Mouse (Mus musculus) cerebellum, adult 2 months (tissue): ENCODE measurements at regions not wholly inside any gene's neighbourhood (a gene's known extent, or its start where the extent isn't known, plus 50 kb on each side); places are given as distances from the start of the nearest gene placed in this dataset.

Experiments
- DNase-seq, 2 experiments: peaks; one replicate each; pipeline ENCODE4 v3.0.0; 2021
- H3K27ac ChIP-seq: fragments of 200-500 bp; 2 replicates; pipeline ENCODE4 v1.5.1; 2012; ENCODE audit warnings: low read length, control low read depth, inconsistent platforms; ENCODE audit not compliant: insufficient read depth
- H3K27me3 ChIP-seq: fragments of 200-500 bp; 2 replicates; pipeline ENCODE4 v1.6.1; 2012; ENCODE audit warnings: inconsistent platforms, mild to moderate bottlenecking, low read length, moderate library complexity; ENCODE audit not compliant: control insufficient read depth, insufficient read depth
- H3K4me1 ChIP-seq: fragments of 200-500 bp; 2 replicates; pipeline ENCODE4 v1.6.1; 2011; ENCODE audit warnings: low read length; ENCODE audit not compliant: control insufficient read depth, insufficient read depth
- H3K4me3 ChIP-seq: fragments of 200-500 bp; replicated peaks from 2 replicates; pipeline ENCODE3; 2011; ENCODE audit warnings: mild to moderate bottlenecking, low read depth, low read length, control low read depth; ENCODE audit not compliant: insufficient read depth
- CTCF ChIP-seq: fragments of 200-500 bp; IDR thresholded peaks from 2 replicates; pipeline ENCODE4 v1.5.1; 2011; ENCODE audit warnings: low read depth, mild to moderate bottlenecking, control low read depth, low read length, moderate library complexity, borderline replicate concordance; ENCODE audit not compliant: insufficient read depth
- POLR2A ChIP-seq: fragments of 200-500 bp; IDR thresholded peaks from 2 replicates; pipeline ENCODE4 v1.6.1; 2011; ENCODE audit warnings: low read length, control low read depth, borderline replicate concordance; ENCODE audit not compliant: insufficient read depth
- WGBS: fragments of 180-500 bp; shearing (Covaris S2); methylation state at CpG from one replicate; pipeline ENCODE4 v1.1.7; 2018; 5-methylcytosine and 5-hydroxymethylcytosine counted together

GRCm38 (mm10) chr4:47772230-47772920 is 272.6 kb upstream of the Nr4a3 start:
- WGBS: 48% methylated on average over 6 of the region's 6 CpGs

DNA sequence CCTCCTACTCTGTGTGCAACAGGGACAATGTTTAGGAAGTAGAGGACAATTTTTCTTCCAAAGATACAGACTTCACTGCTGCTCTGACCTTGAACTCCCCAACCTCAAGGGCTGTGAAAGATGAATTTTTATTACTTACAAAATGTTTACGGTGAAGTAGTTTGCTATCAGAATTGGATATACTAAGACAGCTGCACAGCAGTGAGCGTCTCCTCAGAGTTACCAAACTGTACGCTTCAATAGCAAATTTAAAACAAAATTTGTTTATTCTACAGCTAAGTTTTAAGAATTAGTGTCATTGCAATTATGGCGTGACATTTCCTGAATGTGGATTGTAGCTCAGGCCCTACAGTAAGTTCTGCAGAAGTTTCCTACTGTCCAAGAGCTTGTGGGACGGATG is 270.3 kb upstream of the Nr4a3 start:
- TF ChIP-seq POLR2A: no peak
- TF ChIP-seq CTCF: no peak
- H3K27ac ChIP-seq: no peak overlapping the region
- no peaks in the 10 kb centered on the region for H3K4me1 ChIP-seq
- H3K27me3 ChIP-seq: no peaks in the 10 kb centered on the region; the same call in 1 of the 2 replicates
- no peak overlapping the region for H3K4me3 ChIP-seq
- no peak for DNase-seq
- WGBS: 91% methylated on average over 5 of the region's 5 CpGs

More at GRCm38 (mm10) chr4:47772230-47772920, 272.6 kb upstream of the Nr4a3 start:
- Histone ChIP-seq H3K27me3 (no peaks in the 10 kb centered on the region), H3K4me3 (no peak overlapping the region), H3K27ac (no peak overlapping the region), H3K4me1 (no peaks in the 10 kb centered on the region)
- TF ChIP-seq POLR2A (no peak), CTCF (no peak)
- no peak for DNase-seq

GRCm38 (mm10) chr4:47781039-47781438 is 263.9 kb upstream of the Nr4a3 start:
- no peak for TF ChIP-seq POLR2A
- no peak for DNase-seq
- no peaks in the 10 kb centered on the region for H3K4me1 ChIP-seq
- no peak overlapping the region for H3K4me3 ChIP-seq
- H3K27ac ChIP-seq: no peak overlapping the region
- 88% methylated on average over 4 of the region's 4 CpGs for WGBS
- no peaks in the 10 kb centered on the region; the same call in 1 of the 2 replicates for H3K27me3 ChIP-seq

DNA sequence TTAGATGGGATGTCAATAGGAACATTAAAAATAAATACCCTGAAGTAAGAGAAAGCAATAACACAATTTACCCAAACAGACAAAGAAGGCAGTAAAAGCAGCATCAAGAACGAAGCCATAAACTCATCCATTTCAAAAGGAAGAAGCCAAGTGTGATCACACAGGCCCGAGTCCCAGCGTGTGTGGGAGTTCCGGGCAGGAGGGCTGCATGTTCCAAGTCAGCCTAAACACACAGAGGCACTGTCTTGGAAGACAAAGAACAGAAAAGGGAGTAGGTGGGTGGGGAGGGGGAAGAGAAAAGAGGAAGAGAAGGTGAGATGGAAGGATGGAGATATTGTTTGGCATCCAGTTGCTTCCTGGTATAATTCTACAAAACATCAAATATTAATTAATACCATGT is 248.0 kb upstream of the Nr4a3 start:
- H3K27ac ChIP-seq: no peak overlapping the region
- 81% methylated on average over 4 of the region's 4 CpGs for WGBS
- H3K27me3 ChIP-seq: no peaks in the 10 kb centered on the region
- no peaks in the 10 kb centered on the region for H3K4me1 ChIP-seq
- no peak for DNase-seq
- no peak for TF ChIP-seq CTCF
- no peak for TF ChIP-seq POLR2A
- no peak overlapping the region for H3K4me3 ChIP-seq

- WGBS: 97% methylated on average over 5 of the region's 5 CpGs
- Histone ChIP-seq H3K4me1 (no peaks in the 10 kb centered on the region), H3K4me3 (no peak overlapping the region), H3K27me3 (no peaks in the 10 kb centered on the region), H3K27ac (no peak overlapping the region)
- TF ChIP-seq CTCF (no peak), POLR2A (no peak)
- no peak for DNase-seq
Measured at GRCm38 (mm10) chr4:47799165-47799564, 245.8 kb upstream of the Nr4a3 start.

- 74% methylated on average over 3 of the region's 3 CpGs for WGBS
- no peaks in the 10 kb centered on the region for H3K27me3 ChIP-seq
- no peak for DNase-seq
Measured at GRCm38 (mm10) chr4:47803111-47803510, 241.8 kb upstream of the Nr4a3 start.

GRCm38 (mm10) chr4:47807877-47808276 is 237.1 kb upstream of the Nr4a3 start:
- 20% methylated on average over 3 of the region's 3 CpGs for WGBS
- peak; percentile 42 to 65 for DNase-seq
- H3K4me3 ChIP-seq: no peak overlapping the region

More at GRCm38 (mm10) chr4:47803111-47803510, 241.8 kb upstream of the Nr4a3 start:
- Histone ChIP-seq H3K4me3 (no peak overlapping the region), H3K27ac (no peak overlapping the region), H3K4me1 (peaks cover 3% of the 10 kb centered on the region)
- TF ChIP-seq POLR2A: no peak
- TF ChIP-seq CTCF: no peak

DNA sequence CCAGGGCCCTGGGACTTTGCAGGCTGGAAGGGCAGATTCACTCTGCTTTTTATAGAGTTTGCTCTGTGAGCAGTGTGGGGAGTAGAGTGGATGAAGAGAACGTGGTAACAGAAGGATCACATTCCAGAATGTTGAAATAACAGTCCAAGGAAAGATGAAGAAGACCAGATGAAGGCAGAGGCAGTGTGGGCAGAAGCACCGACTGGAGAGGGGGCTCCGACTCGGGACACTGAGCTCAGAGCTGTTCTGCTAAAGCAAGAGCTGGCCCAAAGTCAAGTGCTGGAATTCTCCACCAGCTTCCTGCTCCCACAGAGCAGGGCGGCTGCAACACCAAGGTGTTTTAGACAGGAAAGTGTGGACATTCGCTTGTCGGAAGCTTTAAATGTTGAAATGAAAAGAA is 230.9 kb upstream of the Nr4a3 start:
- Histone ChIP-seq H3K4me1 (no peaks in the 10 kb centered on the region), H3K27ac (no peak overlapping the region), H3K4me3 (no peak overlapping the region), H3K27me3 (no peaks in the 10 kb centered on the region)
- no peak for TF ChIP-seq CTCF
- no peak for TF ChIP-seq POLR2A
- no peak for DNase-seq
- 57% methylated on average over 7 of the region's 7 CpGs for WGBS

More at GRCm38 (mm10) chr4:47807877-47808276, 237.1 kb upstream of the Nr4a3 start:
- H3K27ac ChIP-seq: no peak overlapping the region
- H3K4me1 ChIP-seq: peaks cover 3% of the 10 kb centered on the region
- no peaks in the 10 kb centered on the region for H3K27me3 ChIP-seq
- TF ChIP-seq POLR2A (no peak), CTCF (peak; percentile 46)
